Mouse (Mus musculus) MEL (cell line): Measurements from ENCODE around the gene Sipa1l3.

Experiments used
- CHD1 ChIP-seq: IDR thresholded peaks from 2 replicates; pipeline ENCODE4 v1.6.1; 2012; ENCODE audit warnings: low read depth, mild to moderate bottlenecking, inconsistent platforms, low read length, improper control_type of control experiment
- CTCF ChIP-seq, 3 experiments: IDR thresholded peaks in 2 of 3; conservative IDR thresholded peaks in 1 of 3; 2 replicates each; pipeline ENCODE4 v1.5.1; 2011 to 2012; ENCODE audit warnings: low read length in 3 of 3, low read depth in 2 of 3, mild to moderate bottlenecking in 2 of 3, improper control_type of control experiment in 1 of 3, inconsistent platforms in 1 of 3, mixed read lengths in 1 of 3, moderate library complexity in 1 of 3; ENCODE audit not compliant: control insufficient read depth in 1 of 3, insufficient read depth in 1 of 3, poor library complexity in 1 of 3, severe bottlenecking in 1 of 3
- ELF1 ChIP-seq: IDR thresholded peaks from 2 replicates; pipeline ENCODE4 v1.6.1; 2014; ENCODE audit warnings: low read depth, mild to moderate bottlenecking, inconsistent platforms, low read length, improper control_type of control experiment, moderate library complexity
- EP300 ChIP-seq, 2 experiments: IDR thresholded peaks; 2 replicates each; pipeline ENCODE4 v1.6.1; 2011; ENCODE audit warnings: improper control_type of control experiment in 2 of 2, low read length in 2 of 2, low read depth in 1 of 2, mild to moderate bottlenecking in 1 of 2
- GABPA ChIP-seq: IDR thresholded peaks from 2 replicates; pipeline ENCODE4 v1.6.1; 2012; ENCODE audit warnings: low read depth, mild to moderate bottlenecking, inconsistent platforms, low read length, improper control_type of control experiment, moderate library complexity
- POLR2A ChIP-seq, 2 experiments: IDR thresholded peaks; 2 replicates each; pipeline ENCODE4 v1.6.1; 2011 to 2012; ENCODE audit warnings: low read length in 2 of 2, mild to moderate bottlenecking in 2 of 2, control low read depth in 1 of 2, improper control_type of control experiment in 1 of 2, low read depth in 1 of 2, moderate library complexity in 1 of 2; ENCODE audit not compliant: control insufficient read depth in 1 of 2, insufficient read depth in 1 of 2, poor library complexity in 1 of 2
- ZMIZ1 ChIP-seq: IDR thresholded peaks from 2 replicates; pipeline ENCODE4 v1.6.1; 2012; ENCODE audit warnings: low read depth, mild to moderate bottlenecking, inconsistent platforms, low read length, improper control_type of control experiment, moderate library complexity
- ZNF384 ChIP-seq: IDR thresholded peaks from 2 replicates; pipeline ENCODE4 v1.6.1; 2012; ENCODE audit warnings: low read depth, mild to moderate bottlenecking, inconsistent platforms, low read length, improper control_type of control experiment

GRCm38 (mm10) chr7:29494015-29494414 lies 24.4 kb downstream of the Sipa1l3 start:
- TF ChIP-seq CTCF (IDR thresholded peaks at IDR 0.05 in 2 of 3, conservative IDR thresholded peaks at IDR 0.05 in 1 of 3; ENCODE audit: control insufficient read depth in 1 of 3, insufficient read depth in 1 of 3, low read depth in 2 of 3, low read length in 3 of 3, poor library complexity in 1 of 3, severe bottlenecking in 1 of 3) (no peak), POLR2A (IDR thresholded peaks at IDR 0.05; ENCODE audit: control insufficient read depth in 1 of 2, insufficient read depth in 1 of 2, low read depth in 1 of 2, low read length in 2 of 2, poor library complexity in 1 of 2) (no peak), GABPA (no peak), ZNF384 (no peak), ZMIZ1 (no peak), CHD1 (no peak), EP300 (IDR thresholded peaks at IDR 0.05; ENCODE audit: low read depth in 1 of 2, low read length in 2 of 2) (no peak), ELF1 (no peak)
